Mouse (Mus musculus) lung, embryonic 14.5 days (tissue): ENCODE results near the gene Tm6sf2. TPM values are rescaled to one million over a fixed set of nuclear protein-coding genes. Genes with fewer than 3 reads are reported as not detected.
"Not testable (repeated sequence)": the region's sequence is repeated elsewhere in the genome, so short reads cannot be mapped to it uniquely, and the experiment has no call there.

ENCODE experiments used
- ATAC-seq: fragments of 200-750 bp; cut with Nextera tagmentation; 2 replicates; pipeline ENCODE4 v1.8.0; 2017; ENCODE audit warnings: mild to moderate bottlenecking, moderate TSS enrichment, moderate library complexity; ENCODE audit not compliant: insufficient read depth
- DNase-seq: peaks from one replicate; pipeline ENCODE4 v3.0.0-alpha.2; 2015
- H3K27ac ChIP-seq: fragments of 300-500 bp; sonication (generic); 2 replicates; pipeline ENCODE4 v1.5.1; 2014; ENCODE audit warnings: low read depth, mild to moderate bottlenecking, moderate library complexity
- H3K27me3 ChIP-seq: fragments of 300-500 bp; sonication (generic); 2 replicates; pipeline ENCODE4 v1.6.1; 2014; ENCODE audit warnings: low read length, control low read depth; ENCODE audit not compliant: insufficient read depth
- H3K36me3 ChIP-seq: fragments of 300-500 bp; sonication (generic); 2 replicates; pipeline ENCODE4 v1.6.1; 2014; ENCODE audit warnings: control low read depth; ENCODE audit not compliant: insufficient read depth
- H3K4me1 ChIP-seq: fragments of 300-500 bp; sonication (generic); 2 replicates; pipeline ENCODE4 v1.6.1; 2014; ENCODE audit warnings: antibody characterized with exemption, control low read depth; ENCODE audit not compliant: insufficient read depth
- H3K4me2 ChIP-seq: fragments of 300-500 bp; sonication (generic); 2 replicates; pipeline ENCODE4 v1.6.1; 2014; ENCODE audit warnings: mild to moderate bottlenecking
- H3K4me3 ChIP-seq: fragments of 300-500 bp; sonication (generic); 2 replicates; pipeline ENCODE4 v1.5.1; 2014; ENCODE audit warnings: low read depth, low read length
- H3K9ac ChIP-seq: fragments of 300-500 bp; sonication (generic); 2 replicates; pipeline ENCODE4 v1.6.1; 2014
- H3K9me3 ChIP-seq: fragments of 300-500 bp; sonication (generic); 2 replicates; pipeline ENCODE4 v1.6.1; 2016; ENCODE audit warnings: low read depth, low read length, control low read depth
- CTCF ChIP-seq: IDR thresholded peaks from 2 replicates; pipeline ENCODE4 v1.5.1; 2016; ENCODE audit warnings: antibody characterized with exemption, low read depth
- WGBS: fragments of 180-500 bp; shearing (Covaris S2); extraction: QIAGEN DNeasy Blood & Tissue Kit; methylation state at CpG from one replicate; pipeline ENCODE4 v1.1.7; 2014; 5-methylcytosine and 5-hydroxymethylcytosine counted together
- polyA plus RNA-seq: library from polyadenylated mRNA; unstranded; fragments of >200 nt; fragmentation: Nextera tagmentation; extraction: Ambion mirVana; gene quantifications from 2 replicates; pipeline ENCODE4 v1.2.1, GENCODE M21; 2014

The Tm6sf2 gene
- polyA plus RNA-seq, 1 experiment from 2014 or later: 1.1 TPM

- H3K4me3 ChIP-seq: peak overlapping the region; percentile 98; the same call in 1 of the 2 replicates
- H3K9ac ChIP-seq: peak overlapping the region; percentile 95
Measured at GRCm38 (mm10) chr8:70043996-70044395, 28.7 kb upstream of the Tm6sf2 start.

GRCm38 (mm10) chr8:70049662-70050061 is 23.1 kb upstream of the Tm6sf2 start:
- H3K27me3 ChIP-seq: no peaks in the 10 kb centered on the region
- no peak overlapping the region for H3K27ac ChIP-seq
- no peaks in the 10 kb centered on the region for H3K4me1 ChIP-seq
- H3K9me3 ChIP-seq: no peaks in the 10 kb centered on the region
- ATAC-seq: no peak
- no peak overlapping the region for H3K9ac ChIP-seq
- no peak overlapping the region for H3K4me2 ChIP-seq
- no peak overlapping the region for H3K4me3 ChIP-seq
- H3K36me3 ChIP-seq: peaks cover 50% of the 10 kb centered on the region
- no peak for DNase-seq
- TF ChIP-seq CTCF: no peak

More at GRCm38 (mm10) chr8:70043996-70044395, 28.7 kb upstream of the Tm6sf2 start:
- Histone ChIP-seq H3K4me1 (peaks cover 9% of the 10 kb centered on the region), H3K27me3 (no peaks in the 10 kb centered on the region), H3K27ac (no peak overlapping the region), H3K9me3 (no peaks in the 10 kb centered on the region), H3K4me2 (peak overlapping the region; percentile 97), H3K36me3 (peaks cover 9% of the 10 kb centered on the region)
- no peak for ATAC-seq
- TF ChIP-seq CTCF: no peak
- WGBS: 85% methylated on average over 5 of the region's 5 CpGs
- no peak for DNase-seq

GRCm38 (mm10) chr8:70050434-70050833 is 22.3 kb upstream of the Tm6sf2 start:
- not testable (repeated sequence) for H3K4me3 ChIP-seq, ATAC-seq, H3K9ac ChIP-seq, H3K27ac ChIP-seq, H3K4me1 ChIP-seq, H3K27me3 ChIP-seq, DNase-seq, H3K4me2 ChIP-seq, H3K9me3 ChIP-seq
- WGBS: 89% methylated on average over 5 of the region's 5 CpGs
- TF ChIP-seq CTCF: peak; percentile 8; the same call in 1 of the 2 replicates
- H3K36me3 ChIP-seq: peaks cover 58% of the 10 kb centered on the region

GRCm38 (mm10) chr8:70057721-70058120 is 15.0 kb upstream of the Tm6sf2 start:
- peaks cover 90% of the 10 kb centered on the region for H3K36me3 ChIP-seq
- H3K27me3 ChIP-seq: no peaks in the 10 kb centered on the region
- H3K9ac ChIP-seq: no peak overlapping the region
- 84% methylated on average over 1 of the region's 1 CpGs for WGBS
- DNase-seq: no peak
- no peak overlapping the region for H3K4me3 ChIP-seq
- H3K9me3 ChIP-seq: no peaks in the 10 kb centered on the region
- no peak for ATAC-seq
- TF ChIP-seq CTCF: no peak
- H3K27ac ChIP-seq: no peak overlapping the region
- no peaks in the 10 kb centered on the region for H3K4me1 ChIP-seq
- no peak overlapping the region for H3K4me2 ChIP-seq

- no peak overlapping the region; the same call in 1 of the 2 replicates for H3K27ac ChIP-seq
- 68% methylated on average over 2 of the region's 2 CpGs for WGBS
- TF ChIP-seq CTCF: no peak
- peak; percentile 62; the same call in 1 of the 2 replicates for ATAC-seq
- H3K4me2 ChIP-seq: peak overlapping the region; percentile 58
- no peaks in the 10 kb centered on the region for H3K27me3 ChIP-seq
- DNase-seq: no peak
- H3K9ac ChIP-seq: no peak overlapping the region
- H3K4me1 ChIP-seq: peaks cover 6% of the 10 kb centered on the region; the same call in 1 of the 2 replicates
- H3K9me3 ChIP-seq: no peaks in the 10 kb centered on the region
- H3K36me3 ChIP-seq: peaks cover 45% of the 10 kb centered on the region
- H3K4me3 ChIP-seq: no peak overlapping the region
Measured at GRCm38 (mm10) chr8:70071836-70072440, 786 bp upstream of the Tm6sf2 start.

GRCm38 (mm10) chr8:70073120-70073519 is 396 bp downstream of the Tm6sf2 start:
- ATAC-seq: no peak
- 52% methylated on average over 8 of the region's 8 CpGs for WGBS
- H3K27me3 ChIP-seq: no peaks in the 10 kb centered on the region
- H3K4me1 ChIP-seq: peaks cover 6% of the 10 kb centered on the region; the same call in 1 of the 2 replicates
- H3K36me3 ChIP-seq: peaks cover 34% of the 10 kb centered on the region
- H3K27ac ChIP-seq: no peak overlapping the region
- H3K9me3 ChIP-seq: no peaks in the 10 kb centered on the region
- no peak overlapping the region for H3K4me3 ChIP-seq
- no peak for TF ChIP-seq CTCF
- H3K9ac ChIP-seq: peak overlapping the region; percentile 9; the same call in 1 of the 2 replicates
- DNase-seq: no peak
- H3K4me2 ChIP-seq: peak overlapping the region; percentile 58

- H3K36me3 ChIP-seq: peaks cover 30% of the 10 kb centered on the region
- ATAC-seq: no peak
- no peak overlapping the region for H3K27ac ChIP-seq
- DNase-seq: no peak
- 61% methylated on average over 1 of the region's 1 CpGs for WGBS
- H3K4me1 ChIP-seq: peaks cover 6% of the 10 kb centered on the region; the same call in 1 of the 2 replicates
- no peak overlapping the region for H3K4me2 ChIP-seq
- H3K9ac ChIP-seq: no peak overlapping the region
- H3K9me3 ChIP-seq: no peaks in the 10 kb centered on the region
- no peak overlapping the region for H3K4me3 ChIP-seq
- no peaks in the 10 kb centered on the region for H3K27me3 ChIP-seq
- TF ChIP-seq CTCF: no peak
Measured at GRCm38 (mm10) chr8:70073682-70074081, 958 bp downstream of the Tm6sf2 start.
